Mouse (Mus musculus): ENCODE results near the gene Gm21970. TPM values are rescaled to one million over a fixed set of nuclear protein-coding genes. Genes with fewer than 3 reads are reported as not detected.

Gm21970 gene
- total RNA-seq, 1 experiment from 2014 or later: not detected

DNA sequence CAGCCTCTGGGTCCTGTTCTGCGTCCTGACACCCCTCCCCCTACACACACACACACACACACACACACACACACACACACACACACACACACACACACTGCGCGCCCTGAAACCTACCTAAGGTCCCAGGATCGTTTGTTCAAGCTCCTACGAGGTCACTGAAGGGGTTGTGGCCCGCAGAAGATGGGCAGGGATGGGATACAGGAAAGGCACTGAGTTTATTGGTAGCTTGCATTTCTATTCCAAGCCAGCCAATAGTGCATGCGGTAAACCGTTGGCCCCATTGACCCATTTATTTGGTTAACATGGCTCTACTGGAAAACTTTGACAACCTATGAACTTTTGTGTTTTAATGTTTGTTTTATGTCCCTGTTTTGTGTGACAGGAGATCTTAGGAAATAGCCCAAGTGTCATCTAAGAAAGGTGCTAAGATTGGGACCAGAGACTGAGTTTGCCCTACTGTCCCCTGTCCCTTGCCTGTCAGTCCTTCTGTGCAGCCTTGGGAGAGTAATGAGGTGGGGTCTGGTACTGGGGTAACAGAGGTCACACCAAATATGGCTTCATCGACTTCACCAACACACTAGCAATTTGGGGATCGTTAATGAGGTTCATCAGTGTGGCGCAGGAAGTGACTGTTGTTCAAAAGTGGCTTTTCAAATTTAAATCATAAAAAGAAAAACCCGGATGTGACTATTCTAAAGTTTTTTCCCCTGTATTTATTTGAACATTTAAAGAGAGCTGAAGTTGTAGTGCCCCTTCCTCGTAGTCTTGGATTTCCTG lies 17.9 kb upstream of the Gm21970 start:
- DNase-seq: no peak

DNA sequence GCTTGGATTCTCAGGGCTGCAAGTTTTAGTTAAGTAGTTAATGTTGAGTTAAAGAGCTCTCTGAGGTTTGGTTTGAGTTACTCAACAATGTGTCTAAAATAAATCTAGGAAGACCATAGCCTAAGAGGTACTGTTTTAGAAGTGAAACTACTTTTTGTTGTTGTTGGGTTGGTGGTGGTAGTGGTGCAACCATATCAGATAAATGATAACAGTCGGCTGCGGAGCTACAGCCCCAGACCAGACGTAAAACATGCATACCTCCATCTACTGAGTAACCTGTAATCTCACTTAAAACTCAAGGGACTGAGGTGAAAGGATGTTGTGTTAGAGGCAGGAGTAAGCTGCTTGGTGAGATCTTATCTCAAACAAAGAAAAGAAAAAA lies 17.3 kb upstream of the Gm21970 start:
- no peak for DNase-seq

DNA sequence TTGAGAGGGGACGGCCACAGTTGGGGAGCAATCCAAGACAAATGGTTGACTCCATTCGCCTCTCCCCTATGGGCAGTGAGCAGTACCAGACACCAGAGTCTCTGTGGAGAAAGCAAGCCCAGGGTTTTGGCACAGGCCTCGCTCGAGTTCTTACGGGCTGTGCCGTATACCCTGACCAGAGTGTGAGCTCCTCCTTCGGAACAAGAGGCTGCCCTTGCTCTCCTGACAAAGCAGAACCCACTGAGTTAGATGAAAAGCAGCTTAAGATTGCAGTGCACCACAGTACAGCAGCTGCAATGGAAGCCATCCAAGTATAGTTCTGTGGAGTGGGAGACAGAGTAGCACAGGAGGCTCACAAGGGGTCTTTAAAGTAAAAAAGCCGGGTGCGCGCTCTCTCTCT lies 14.8 kb upstream of the Gm21970 start:
- no peak for DNase-seq

DNA sequence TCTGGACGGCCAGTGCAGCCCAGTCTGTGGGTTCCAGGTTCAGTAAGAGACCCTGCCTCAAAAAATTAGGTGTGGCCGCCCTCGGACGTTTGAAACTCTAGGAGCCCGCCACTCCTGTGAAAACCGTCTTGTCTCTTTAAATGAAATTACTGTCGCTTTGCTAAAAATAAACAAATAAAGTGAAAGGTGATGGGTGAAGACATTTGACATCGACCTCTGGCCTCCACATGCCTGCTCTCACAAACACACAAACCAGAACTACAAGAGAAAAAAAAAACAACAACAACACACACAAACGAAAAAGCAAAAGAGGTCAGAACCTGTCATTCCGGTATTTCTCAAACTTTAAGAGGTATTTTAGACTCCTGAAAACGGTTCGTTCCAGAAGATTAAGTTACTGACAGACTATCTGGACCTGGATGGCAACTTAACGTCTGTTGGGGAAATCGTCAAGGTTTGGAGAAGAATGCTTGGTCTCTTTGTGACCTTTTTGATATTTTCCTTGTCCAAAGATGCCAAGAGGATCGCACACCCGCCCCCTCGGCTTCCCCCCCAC lies 13.0 kb upstream of the Gm21970 start:
- no peak for DNase-seq

DNA sequence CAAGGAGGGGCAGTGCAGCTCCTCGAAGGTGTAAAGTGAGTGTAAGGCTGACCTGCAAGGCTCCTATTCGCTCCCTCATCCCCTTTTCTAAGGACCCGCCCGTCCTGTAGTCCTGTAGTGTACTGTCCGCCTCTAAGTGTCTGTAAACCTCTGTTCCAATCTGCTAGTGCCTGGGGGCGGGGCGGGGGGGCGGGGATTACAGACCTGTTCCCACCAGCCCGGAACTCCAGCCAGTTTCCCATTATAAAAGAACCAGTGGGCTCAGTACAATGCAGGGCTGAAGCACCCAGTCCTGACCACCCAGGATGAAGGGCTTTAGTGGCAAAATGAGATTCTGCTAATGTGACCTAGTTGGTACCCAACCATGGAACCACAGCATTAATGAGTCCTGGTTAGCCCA lies 12.5 kb upstream of the Gm21970 start:
- DNase-seq: no peak

DNA sequence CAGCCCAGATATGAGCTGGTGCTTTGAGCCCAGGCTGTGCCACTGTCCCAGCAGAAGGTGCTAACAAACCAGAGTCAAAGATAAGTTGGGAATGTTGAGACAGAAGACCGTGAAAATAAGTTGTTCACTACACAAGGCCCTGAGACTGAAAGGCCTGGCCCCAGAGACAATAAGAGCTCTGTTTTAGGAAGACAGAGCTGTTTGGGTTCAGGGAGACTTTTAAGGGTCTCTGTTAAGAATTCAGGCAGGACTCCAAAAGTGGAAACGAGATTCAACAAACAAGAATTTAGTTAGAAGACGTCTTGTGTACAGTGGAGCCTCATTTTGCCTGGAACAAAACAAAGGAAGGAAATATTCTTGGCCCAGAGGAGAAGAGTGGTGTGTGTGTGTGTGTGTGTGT lies 12.1 kb upstream of the Gm21970 start:
- DNase-seq: no peak

DNA sequence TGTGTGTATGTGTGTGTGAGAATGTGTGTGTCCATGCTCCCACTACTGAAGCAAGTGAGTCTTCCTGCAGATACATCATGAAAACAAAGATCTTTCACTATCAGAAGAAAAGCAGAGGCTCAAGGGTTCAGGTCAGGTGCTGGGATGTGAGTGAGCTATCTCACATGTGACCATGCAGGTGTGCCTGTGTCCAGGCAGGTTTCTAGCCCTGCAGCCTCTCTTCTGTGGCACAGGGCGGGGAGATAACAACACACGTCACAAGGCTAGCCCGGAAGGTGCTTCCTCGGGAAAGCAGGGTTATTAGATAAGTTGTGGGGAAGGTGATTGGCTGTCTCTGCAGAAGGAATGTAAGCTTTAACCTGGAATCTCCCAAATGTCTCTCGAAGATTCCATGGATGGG lies 11.4 kb upstream of the Gm21970 start:
- DNase-seq: no peak

DNA sequence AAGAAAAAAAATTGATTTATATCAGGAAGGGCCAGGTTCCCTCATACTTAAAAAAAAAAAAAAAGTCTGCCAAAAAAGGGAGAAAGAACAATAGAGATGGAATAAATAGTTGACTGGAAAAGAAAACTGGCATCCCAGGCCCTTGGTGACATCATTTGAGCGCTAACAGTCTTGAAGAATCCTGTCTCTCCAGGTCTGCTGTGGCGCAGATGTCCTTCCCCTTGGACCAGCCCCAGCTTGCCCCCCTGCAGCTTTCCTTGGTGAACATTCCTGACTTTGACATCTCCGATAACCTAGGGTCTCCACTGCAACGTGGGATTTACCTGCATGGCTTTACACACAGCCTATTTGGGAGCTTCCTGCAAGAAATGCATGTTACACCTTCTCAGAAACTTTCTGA lies 9.9 kb upstream of the Gm21970 start:
- DNase-seq: no peak

DNA sequence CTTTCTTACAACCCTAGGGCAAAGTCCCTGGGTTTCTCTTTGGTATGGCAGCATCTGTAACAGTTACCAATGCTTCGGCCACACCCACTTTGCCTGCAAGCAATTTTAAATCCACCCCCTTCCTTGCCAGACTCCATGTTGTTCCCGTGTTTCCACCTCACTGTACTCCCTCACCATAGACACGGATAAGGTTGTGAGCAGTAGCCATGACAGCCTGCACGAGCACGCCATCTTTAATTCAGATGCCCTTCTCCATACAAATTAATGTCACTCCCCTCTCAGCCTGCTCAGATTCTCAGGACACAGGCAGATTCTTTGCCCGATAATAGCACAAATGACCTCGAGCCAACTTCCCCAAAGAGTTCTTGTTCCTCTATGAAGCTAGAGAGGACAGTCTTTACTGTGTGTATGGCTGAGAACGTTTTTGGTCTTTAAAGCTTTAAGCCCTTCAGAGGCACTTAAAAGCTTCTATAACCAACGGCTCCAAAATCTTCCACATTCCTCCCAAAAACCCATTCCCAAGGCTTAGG lies 9.2 kb upstream of the Gm21970 start:
- no peak for DNase-seq

DNA sequence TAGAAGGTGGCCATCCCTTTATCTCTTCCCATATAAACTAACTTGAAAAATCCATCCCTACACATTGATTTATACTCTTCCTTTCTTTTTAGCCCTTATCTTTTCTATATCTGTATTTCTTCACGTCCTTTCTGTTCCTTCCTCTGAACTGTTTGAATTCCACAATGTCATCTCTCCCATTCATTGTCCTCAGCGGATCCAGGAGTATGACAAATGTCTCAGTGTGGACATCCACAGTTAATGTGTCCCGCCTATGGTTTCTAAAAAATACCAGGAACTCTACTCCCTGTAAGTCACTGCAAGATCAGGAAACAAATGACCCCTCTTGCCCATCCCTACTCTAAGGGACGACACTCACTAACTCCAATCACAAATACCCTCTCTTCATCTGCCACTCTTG lies 7.3 kb upstream of the Gm21970 start:
- no peak for DNase-seq

DNA sequence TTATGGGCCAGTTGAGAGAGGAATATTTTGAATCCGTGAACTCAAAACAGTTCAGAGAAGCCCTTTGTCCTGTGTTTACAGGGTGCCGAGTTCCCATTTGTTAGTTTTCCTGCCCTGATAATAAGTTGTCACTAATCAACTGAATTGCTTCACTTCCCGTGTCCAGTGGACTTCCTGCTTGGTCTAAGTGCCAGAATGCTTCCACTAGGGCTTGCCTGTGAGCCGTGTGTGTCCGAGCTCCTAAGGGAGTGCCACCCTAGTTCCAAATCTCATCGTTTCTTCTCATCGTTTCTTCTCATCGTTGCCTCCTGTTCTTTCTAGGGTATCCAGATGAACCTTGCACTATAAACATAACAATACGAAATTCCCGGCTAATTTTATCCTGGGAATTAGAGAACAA lies 5.9 kb upstream of the Gm21970 start:
- no peak for DNase-seq

DNA sequence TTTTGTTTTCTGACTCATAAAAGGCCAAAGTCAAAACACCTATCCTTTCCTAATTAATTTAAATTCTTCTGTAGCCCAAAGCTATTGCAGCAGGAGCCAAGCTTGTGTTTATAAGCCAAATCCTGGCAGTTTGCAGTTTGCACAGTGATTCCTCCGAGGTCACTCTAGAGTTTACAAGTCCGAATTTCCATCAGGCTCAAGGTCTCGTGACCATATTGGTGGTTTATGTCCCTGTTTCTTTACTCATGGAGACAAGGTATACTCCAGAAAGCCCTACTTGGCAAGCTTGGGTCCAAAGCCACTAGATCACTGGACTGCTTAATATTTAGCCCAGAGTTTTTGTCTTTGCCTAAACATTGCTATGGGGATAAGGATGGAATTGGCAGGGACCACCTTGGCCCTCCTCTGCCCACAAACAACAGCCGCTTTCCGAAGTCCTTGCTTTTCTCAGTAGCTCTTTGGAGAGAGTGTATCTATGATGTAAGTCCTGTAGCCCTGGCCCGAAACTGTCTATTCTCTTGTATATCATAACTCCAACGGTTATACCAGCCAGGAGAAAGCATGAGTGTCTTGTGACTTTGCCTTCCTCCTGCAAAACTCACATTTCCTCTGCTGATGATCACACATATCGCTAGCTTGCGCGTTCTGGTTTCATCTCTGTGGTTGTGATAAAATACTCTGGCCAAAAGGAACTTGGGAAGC lies 5.0 kb upstream of the Gm21970 start:
- no peak for DNase-seq

DNA sequence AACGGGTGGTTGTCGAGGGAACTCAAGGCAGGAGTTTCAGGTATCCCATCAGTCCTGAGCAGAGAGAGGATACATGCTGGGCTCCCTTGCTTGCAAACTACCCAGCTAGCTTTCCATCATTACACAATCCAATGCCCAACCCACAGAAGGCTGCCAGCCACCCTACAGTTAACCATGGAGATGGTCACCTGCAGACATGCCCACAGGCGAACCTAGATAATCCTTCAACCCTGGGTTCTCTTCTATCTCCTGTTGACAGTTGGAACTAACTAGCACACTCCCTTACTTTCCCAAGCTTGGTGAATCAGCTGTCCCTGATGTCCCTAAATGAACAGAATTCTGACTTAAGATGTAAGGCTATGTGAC lies 4.4 kb upstream of the Gm21970 start:
- DNase-seq: no peak

DNA sequence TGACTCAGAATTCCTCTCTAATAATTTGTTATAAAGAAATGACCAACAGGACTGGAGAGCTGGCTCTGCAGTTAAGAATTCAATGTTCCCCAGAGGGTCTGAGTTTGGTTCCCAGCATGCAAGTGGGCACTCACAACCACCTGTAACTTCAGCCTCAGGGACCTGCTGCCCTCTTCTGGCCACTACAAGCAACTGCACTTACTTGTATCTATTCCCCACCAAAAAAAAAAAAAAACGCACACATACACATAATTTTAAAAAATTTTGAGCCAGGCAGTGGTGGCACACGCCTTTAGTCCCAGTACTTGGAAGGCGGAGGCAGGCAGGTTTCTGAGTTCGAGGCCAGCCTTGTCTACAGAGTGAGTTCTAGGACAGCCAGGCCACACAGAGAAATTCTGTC lies 1.4 kb upstream of the Gm21970 start:
- DNase-seq: no peak

DNA sequence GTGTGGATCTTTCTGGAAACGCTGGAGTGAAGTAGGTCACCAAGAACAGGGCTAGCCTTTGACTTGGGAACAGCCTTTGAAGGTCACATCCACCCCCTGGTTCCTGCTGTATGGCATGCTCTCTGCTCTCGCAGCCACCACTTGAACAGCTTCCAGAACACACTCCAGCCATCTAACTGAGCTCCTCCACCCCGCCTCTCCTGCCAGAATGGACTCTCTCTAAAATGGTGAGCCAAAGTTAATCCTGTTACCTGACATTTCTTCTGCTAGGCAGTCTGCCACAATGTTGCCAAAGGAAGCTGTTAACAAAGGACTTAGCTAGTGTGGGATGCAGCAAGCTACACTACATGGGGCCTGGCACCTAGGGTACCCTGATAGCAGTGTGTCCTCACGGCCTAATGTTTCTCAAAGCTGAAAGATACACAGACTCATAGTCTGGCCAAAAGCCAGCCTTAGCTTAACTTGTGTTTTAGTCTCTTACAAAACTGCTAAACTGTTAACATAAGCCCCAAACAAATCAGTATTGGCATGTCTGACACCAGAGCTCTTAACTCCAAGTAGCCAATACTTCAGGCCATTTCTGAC lies 3.4 kb downstream of the Gm21970 start:
- no peak for DNase-seq

DNA sequence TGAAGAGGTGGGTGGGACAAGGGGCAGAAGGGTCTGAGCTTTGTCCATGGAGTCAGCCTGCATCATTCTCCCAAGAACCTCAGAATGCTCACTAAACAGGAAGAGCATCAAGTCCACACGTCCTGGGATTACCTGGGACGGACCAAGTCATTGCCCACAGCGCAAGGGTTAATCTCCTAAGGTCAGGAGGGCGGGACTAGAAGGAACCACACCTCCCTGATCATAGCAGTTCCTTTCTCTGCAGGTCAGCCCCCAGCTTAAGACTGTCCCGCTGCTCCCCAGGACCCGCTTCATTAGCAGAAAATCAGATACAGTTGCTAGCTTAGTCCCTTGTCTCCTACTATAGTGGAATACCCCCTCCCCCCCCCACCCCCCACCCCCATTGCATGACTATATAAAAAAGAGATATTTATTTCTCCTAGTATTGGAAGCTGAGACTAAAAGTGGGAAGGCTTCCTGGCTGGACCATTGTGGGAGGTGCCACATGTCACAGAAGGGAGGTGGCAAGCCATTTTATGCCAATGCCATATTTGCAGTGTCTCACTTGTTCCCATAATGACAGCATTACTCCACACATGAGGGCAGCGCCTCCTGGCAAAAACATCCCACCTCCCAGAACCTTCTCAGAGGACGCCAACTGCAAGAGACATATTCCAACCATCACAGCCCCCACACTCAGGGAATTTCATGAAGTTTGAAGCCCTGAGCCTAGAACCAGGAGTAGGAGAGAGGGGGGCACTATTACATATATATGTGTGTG lies 4.3 kb downstream of the Gm21970 start:
- no peak for DNase-seq

DNA sequence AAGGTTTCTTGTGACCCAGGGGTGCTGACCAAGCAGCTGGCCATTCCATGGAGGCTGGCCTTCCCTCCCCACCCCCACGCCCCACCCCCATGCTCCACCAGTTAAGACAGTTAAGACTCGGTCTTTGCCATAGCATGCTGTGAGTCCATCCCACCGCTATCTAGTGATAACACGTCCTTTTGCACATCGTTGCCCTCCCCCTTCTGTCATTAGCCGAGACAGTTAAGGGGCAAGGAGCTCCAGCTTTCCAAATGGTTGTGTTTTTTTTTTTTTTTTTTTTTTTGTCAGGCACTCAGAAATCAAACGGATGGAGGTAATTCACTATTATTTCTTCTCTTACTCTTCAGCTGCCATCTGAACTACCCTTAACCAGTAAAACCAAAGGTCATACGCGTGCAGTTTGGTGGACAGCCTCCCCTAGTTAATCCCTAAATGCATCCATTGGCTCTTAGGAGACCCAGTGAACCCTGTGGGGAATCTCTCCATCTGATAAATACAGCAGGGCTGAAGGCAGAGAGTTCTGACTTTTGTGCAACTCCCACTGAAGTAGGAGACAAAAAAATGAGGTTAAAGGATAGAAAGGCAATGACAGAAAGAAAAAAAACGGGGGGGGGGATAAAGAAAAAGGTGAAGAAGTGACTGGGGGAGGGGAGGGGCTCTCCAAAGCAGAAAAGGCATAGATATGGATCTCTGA lies 5.5 kb downstream of the Gm21970 start:
- DNase-seq: no peak

DNA sequence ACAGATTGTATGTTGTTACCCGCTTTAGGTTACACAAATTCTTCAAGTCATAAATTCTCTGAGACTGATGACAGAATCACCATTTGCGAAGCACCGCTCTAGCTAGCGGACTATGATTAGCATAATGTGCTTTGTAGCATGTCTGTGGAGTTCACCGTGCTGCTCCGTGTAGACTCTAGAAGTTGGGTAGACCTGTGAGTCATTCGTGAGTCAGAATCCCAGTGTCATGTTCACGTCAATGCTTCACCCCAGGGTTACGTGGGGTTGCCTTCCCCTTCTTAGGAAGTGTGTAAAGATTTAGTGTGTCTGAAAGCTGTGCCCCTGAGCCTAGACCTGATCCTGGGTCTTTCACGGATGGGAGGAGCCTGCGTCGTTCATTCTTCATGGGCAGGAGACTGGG lies 6.5 kb downstream of the Gm21970 start:
- peak; percentile 28 for DNase-seq

DNA sequence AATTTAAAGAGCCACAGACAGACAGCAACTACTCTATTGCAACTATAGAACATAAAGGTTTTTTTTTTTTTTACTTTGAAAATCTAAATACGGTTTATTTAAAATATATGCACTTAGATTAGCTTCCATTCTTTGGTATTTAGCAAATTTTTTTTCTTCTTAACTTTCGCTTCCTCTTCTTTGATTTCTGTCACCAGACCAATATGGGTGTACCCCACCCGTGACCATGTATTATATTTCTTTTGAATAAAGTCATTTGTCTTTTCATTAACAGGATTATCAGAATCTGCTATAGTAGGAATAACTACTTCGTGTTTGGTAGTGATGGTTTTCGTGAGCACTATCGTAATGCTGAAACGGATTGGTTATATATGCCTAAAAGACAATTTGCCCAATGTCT lies 7.4 kb downstream of the Gm21970 start:
- no peak for DNase-seq

DNA sequence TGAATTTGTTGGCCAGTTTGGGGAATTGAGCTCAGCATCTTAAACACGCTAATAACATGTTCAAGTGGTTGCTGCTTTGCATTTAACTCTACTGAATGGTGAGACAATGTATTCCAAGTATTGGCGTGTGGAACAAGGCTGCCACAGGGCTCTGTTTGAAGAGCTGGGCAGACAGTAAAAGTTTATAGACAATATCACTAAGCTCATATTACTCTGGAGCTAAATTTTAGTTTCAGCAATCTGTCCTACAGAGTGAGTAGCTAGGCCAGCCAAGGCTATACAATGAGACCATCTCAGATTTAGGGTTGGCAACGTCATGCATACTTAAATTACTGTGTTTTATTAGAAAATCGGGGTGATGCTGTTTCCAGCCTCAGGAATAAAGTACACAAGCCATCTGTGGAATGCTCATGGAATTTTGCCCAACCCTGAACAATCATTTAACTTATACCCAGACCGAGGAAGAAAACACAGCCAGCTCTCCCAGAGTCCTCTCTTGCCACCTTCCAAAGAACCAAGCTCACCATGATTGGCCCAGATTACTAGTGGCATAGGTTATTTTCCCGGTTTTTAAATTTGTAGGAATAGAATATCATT lies 10.1 kb downstream of the Gm21970 start:
- DNase-seq: no peak

DNA sequence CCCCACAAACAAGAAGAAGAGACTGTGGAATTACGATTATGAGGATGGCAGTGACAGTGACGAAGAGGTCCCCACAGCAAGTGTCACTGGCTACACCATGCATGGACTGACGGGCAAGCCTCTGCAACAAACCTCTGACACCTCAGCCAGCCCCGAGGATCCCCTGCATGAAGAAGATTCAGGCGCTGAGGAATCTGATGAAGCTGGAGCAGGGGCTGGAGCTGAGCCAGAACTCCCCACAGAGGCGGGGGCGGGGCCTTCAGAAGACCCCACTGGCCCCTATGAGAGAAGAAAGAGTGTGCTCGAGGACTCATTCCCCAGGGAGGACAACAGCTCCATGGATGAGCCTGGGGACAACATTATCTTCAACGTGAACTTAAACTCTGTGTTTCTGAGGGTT lies 12.3 kb downstream of the Gm21970 start:
- no peak for DNase-seq

All from adrenal gland, postnatal 25 days (tissue).